Mouse (Mus musculus): ENCODE data around the gene Kcnt2.

DNA sequence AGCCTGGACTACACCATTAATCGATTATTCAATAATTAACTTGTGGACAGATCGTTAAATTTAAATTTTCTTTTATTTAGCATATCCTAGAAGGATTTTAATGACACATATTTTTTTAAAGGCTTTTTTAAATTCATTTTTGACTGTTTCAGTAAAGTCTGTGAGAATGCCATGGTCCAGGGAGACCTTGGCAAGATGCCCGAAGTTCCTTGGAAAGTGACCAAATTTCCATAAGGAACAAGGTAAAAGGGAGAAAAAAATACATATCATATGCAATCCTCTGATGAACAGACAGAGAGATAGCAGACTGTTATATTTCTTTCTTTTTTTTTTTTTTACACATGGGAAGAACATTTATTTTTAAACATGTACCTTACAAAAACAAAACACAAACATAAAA lies 296.1 kb downstream of the Kcnt2 start:
- TF ChIP-seq CTCF (IDR thresholded peaks at IDR 0.05; ENCODE audit: control insufficient read depth, insufficient read depth, low read length) (no peak), POLR2A (IDR thresholded peaks at IDR 0.05; ENCODE audit: borderline replicate concordance, control insufficient read depth, low read depth, low read length) (no peak)

Data from bone marrow, adult 2 months (tissue).